Mouse (Mus musculus): Measurements from ENCODE around the gene Cdyl.

DNA sequence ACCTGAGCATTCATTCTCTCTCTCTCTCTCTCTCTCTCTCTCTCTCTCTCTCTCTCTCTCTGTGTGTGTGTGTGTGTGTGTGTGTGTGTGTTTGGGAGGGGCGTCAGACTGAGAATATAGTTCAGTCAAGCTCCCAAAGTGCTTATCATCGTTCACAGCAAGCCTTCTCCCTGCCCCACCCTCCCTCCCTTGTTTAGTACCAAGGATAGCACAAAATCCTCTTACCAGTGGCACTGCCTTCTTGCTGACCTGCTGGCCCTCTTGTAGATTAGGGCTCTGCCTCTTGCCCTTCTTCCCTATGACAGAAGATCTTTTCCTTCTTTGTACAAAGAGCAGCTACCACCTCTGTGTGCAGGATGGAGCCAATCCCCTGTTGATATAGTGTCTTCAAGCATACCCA is 136.3 kb downstream of the Cdyl start:
- peak; percentile 63 for TF ChIP-seq EP300 (IDR thresholded peaks at IDR 0.05; ENCODE audit: low read depth)
- no peak for TF ChIP-seq CTCF (IDR thresholded peaks at IDR 0.05; ENCODE audit: low read depth)
